Mouse (Mus musculus) MEL (cell line): ENCODE measurements around the gene Bmpr2.

Experiments
- CTCF ChIP-seq, 3 experiments: IDR thresholded peaks in 2 of 3; conservative IDR thresholded peaks in 1 of 3; 2 replicates each; pipeline ENCODE4 v1.5.1; 2011 to 2012; ENCODE audit warnings: low read length in 3 of 3, low read depth in 2 of 3, mild to moderate bottlenecking in 2 of 3, improper control_type of control experiment in 1 of 3, inconsistent platforms in 1 of 3, mixed read lengths in 1 of 3, moderate library complexity in 1 of 3; ENCODE audit not compliant: control insufficient read depth in 1 of 3, insufficient read depth in 1 of 3, poor library complexity in 1 of 3, severe bottlenecking in 1 of 3
- ETS1 ChIP-seq: IDR thresholded peaks from 2 replicates; pipeline ENCODE4 v1.6.1; 2012; ENCODE audit warnings: low read depth, mild to moderate bottlenecking, inconsistent platforms, low read length, improper control_type of control experiment, moderate library complexity
- USF1 ChIP-seq: IDR thresholded peaks from 2 replicates; pipeline ENCODE4 v1.6.1; 2014; ENCODE audit warnings: low read depth, mild to moderate bottlenecking, inconsistent platforms, low read length, improper control_type of control experiment, moderate library complexity

- no peak for TF ChIP-seq CTCF (IDR thresholded peaks at IDR 0.05 in 2 of 3, conservative IDR thresholded peaks at IDR 0.05 in 1 of 3; ENCODE audit: control insufficient read depth in 1 of 3, insufficient read depth in 1 of 3, low read depth in 2 of 3, low read length in 3 of 3, poor library complexity in 1 of 3, severe bottlenecking in 1 of 3)
- no peak for TF ChIP-seq ETS1
- TF ChIP-seq USF1: no peak
Observed at GRCm38 (mm10) chr1:59766626-59767025, 3.4 kb downstream of the Bmpr2 start.
